Mouse (Mus musculus): Measurements from ENCODE around the gene Polr2e.

DNA sequence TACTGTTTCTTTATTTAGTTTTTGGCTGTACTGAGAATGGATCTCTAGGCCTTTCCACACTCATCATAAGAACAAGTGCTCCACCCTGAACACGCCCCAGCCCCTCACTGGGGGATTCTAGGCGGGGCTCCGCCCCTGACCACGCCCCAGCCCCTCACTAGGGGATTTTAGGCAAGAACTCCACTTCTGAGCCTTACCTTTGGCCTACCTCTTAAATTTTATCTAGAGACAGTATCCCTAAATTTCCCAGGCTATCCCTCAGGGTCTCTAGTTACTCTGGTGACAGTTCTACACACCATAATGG, 14.6 kb downstream of the Polr2e start:
- no peak for TF ChIP-seq CTCF (IDR thresholded peaks at IDR 0.05; ENCODE audit: low read depth)
- no peak for TF ChIP-seq EP300 (IDR thresholded peaks at IDR 0.05; ENCODE audit: low read depth)

Measured in liver, postnatal 0 days (tissue).